Mouse (Mus musculus): Measurements from ENCODE around the gene Gm13288. TPM values are rescaled to one million over a fixed set of nuclear protein-coding genes. Genes with fewer than 3 reads are reported as not detected.
"Not testable (repeated sequence)": the region's sequence is repeated elsewhere in the genome, so short reads cannot be mapped to it uniquely, and the experiment has no call there.

The Gm13288 gene
- total RNA-seq (2021): not detected in 2 replicates
- long read RNA-seq: 0 reads

DNA sequence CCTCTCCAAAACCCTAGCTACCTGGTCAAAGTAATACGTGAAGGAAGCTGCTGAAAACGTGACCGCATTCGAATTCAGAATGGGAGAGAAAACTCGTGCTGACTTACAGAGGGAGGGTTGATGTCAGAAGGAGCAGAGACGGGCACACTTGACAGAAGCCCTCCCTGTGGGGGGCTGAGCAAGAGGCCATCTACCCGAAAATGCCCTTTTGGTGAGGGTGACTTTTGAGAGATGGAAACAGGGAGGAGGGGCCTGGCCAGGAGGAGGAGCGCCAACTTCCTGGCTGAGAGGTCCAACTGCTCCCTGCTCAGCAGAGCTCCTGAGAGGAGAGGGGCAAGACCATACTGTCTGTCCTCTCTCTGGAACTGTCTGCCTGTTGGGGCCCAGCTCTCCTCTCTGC, at the start of gene Gm13288:
Gene Gm13288 (plus strand): TSS at position 301 of the 400 bp plus-strand sequence.
- not testable (repeated sequence) for DNase-seq

DNA sequence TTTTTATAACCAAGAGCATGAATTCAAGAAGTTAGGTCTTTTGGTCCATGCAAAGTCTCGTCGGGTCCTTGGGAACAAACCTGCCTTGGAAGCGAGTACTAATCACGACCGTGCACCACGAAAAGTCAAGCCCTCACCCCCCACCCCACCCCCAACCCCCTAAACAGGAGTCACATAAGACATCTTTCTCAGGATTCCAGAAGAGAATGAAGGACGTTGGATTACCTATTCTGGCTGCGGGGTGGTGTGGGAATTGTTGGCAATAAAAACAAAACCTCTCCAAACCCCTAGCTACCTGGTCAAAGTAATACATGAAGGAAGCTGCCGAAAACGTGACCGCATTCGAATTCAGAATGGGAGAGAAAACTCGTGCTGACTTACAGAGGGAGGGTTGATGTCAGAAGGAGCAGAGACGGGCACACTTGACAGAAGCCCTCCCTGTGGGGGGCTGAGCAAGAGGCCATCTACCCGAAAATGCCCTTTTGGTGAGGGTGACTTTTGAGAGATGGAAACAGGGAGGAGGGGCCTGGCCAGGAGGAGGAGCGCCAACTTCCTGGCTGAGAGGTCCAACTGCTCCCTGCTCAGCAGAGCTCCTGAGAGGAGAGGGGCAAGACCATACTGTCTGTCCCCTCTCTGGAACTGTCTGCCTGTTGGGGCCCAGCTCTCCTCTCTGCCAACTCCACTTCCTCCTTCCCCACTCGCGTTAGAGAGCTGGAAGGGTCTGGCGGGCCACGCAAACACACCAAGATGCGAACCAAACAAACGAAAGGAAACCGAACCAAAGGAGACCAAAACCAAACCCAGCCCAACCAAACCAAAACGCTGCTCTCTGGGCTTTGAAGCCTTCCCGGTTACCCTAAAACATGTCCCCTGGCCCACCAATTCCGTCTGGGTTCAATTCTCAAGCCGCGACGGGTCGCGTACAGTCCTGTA, 48.5 kb upstream of the Gm13288 start:
- not testable (repeated sequence) for DNase-seq

DNA sequence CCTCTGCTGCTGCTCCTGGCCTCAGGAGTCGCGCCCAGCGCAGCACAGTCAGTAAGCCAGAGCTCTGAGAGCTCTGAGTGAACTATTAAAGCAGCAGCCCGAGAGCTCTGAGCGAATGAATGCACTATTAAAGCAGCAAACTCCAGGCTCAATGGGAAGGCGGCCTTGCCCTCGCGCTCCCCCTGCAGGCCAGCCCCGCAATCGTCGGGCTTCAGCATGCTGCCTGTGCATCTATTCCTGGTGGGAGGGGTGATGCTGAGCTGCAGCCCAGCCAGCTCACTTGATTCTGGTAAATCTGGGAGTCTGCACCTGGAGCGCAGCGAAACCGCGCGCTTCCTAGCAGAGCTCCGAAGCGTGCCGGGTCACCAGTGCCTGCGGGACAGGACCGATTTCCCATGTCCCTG, 47.7 kb upstream of the Gm13288 start:
- DNase-seq: peak; percentile 77

DNA sequence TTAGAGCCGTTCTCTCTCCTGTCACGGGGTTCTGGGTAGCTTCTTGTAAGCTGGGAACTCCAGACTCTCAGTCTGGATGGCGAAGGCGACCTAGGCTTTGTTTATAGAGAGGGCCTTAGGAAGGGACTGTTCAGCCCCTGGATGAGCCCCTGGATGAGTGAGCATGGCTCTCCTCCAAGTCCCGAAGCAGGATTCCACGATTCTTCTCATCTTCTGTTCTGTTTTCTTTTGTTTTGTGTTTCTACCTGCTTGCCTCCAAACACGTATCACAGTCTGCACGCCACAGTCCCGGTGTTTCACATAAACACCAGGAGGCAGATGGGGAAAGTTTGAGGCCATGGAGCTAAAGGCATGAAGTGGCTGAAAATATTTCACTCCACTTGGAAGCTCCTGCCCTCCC, 46.6 kb upstream of the Gm13288 start:
- DNase-seq: not testable (repeated sequence)

DNA sequence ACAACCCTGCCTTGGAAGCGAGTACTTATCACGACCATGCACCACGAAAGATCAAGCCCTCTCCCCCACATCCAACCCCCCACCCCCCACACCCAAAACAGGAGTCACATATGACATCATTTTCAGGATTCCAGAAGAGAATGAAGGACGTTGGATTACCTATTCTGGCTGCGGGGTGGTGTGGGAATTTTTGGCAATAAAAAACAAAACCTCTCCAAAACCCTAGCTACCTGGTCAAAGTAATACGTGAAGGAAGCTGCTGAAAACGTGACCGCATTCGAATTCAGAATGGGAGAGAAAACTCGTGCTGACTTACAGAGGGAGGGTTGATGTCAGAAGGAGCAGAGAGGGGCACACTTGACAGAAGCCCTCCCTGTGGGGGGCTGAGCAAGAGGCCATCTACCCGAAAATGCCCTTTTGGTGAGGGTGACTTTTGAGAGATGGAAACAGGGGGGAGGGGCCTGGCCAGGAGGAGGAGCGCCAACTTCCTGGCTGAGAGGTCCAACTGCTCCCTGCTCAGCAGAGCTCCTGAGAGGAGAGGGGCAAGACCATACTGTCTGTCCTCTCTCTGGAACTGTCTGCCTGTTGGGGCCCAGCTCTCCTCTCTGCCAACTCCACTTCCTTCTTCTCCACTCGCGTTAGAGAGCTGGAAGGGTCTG, 45.6 kb upstream of the Gm13288 start, which contains the start of gene Gm13283:
Gene Gm13283 (plus strand): TSS at position 510 of the 659 bp plus-strand sequence.
- not testable (repeated sequence) for DNase-seq

DNA sequence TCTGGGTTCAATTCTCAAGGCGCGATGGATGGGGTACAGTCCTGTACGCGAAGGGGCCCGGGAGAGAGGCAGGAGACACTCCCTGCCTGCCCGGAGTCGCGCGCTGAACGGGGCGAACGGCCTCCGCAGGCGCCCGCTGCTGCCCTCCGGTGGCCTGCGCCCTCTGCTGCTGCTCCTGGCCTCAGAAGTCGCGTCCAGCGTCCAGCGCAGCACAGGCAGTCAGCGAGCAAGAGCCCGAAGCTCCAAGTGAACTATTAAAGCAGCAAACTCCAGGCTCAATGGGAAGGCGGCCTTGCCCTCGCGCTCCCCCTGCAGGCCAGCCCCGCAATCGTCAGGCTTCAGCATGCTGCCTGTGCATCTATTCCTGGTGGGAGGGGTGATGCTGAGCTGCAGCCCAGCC, 44.9 kb upstream of the Gm13288 start:
- DNase-seq: peak; percentile 75

DNA sequence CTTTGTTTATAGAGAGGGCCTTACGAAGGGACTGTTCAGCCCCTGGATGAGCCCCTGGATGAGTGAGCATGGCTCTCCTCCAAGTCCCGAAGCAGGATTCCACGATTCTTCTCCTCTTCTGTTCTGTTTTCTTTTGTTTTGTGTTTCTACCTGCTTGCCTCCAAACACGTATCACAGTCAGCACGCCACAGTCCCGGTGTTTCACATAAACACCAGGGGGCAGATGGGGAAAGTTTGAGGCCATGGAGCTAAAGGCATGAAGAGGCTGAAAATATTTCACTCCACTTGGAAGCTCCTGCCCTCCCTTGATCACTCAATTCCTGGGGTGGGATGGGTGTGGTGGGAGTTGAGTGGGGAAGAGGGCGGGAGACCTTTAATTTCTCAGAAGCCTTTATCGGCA, 43.6 kb upstream of the Gm13288 start:
- peak; percentile 31 for DNase-seq

DNA sequence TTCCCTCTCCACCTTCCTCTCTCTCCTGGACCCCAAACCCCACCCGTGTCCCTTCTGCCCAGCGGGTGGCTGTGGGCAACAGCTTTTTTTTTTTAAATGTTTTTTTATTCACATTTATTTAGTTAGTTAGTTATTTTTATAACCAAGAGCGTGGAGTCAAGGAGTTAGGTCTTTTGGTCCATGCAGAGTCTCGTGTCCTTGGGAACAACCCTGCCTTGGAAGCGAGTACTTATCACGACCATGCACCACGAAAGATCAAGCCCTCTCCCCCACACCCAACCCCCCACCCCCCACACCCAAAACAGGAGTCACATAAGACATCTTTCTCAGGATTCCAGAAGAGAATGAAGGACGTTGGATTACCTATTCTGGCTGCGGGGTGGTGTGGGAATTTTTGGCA, 43.0 kb upstream of the Gm13288 start:
- not testable (repeated sequence) for DNase-seq

DNA sequence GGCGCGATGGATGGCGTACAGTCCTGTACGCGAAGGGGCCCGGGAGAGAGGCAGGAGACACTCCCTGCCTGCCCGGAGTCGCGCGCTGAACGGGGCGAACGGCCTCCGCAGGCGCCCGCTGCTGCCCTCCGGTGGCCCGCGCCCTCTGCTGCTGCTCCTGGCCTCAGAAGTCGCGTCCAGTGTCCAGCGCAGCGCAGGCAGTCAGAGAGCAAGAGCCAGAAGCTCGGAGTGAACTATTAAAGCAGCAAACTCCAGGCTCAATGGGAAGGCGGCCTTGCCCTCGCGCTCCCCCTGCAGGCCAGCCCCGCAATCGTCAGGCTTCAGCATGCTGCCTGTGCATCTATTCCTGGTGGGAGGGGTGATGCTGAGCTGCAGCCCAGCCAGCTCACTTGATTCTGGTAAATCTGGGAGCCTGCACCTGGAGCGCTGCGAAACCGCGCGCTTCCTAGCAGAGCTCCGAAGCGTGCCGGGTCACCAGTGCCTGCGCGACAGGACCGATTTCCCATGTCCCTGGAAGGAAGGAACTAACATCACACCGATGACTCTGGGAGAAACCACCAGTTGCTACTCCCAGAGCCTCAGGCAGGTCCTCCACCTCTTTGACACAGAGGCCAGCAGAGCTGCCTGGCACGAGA, 41.8 kb upstream of the Gm13288 start:
- DNase-seq: peak; percentile 50

DNA sequence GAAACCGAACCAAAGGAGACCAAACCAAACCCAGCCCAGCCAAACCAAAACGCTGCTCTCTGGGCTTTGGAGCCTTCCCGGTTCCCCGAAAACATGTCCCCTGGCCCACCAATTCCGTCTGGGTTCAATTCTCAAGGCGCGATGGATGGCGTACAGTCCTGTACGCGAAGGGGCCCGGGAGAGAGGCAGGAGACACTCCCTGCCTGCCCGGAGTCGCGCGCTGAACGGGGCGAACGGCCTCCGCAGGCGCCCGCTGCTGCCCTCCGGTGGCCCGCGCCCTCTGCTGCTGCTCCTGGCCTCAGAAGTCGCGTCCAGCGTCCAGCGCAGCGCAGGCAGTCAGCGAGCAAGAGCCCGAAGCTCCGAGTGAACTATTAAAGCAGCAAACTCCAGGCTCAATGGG, 31.8 kb upstream of the Gm13288 start, which contains the start of gene Gm13290:
Gene Gm13290 (plus strand): TSS at position 301 of the 400 bp plus-strand sequence.
- not testable (repeated sequence) for DNase-seq

DNA sequence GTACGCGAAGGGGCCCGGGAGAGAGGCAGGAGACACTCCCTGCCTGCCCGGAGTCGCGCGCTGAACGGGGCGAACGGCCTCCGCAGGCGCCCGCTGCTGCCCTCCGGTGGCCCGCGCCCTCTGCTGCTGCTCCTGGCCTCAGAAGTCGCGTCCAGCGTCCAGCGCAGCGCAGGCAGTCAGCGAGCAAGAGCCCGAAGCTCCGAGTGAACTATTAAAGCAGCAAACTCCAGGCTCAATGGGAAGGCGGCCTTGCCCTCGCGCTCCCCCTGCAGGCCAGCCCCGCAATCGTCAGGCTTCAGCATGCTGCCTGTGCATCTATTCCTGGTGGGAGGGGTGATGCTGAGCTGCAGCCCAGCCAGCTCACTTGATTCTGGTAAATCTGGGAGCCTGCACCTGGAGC, 28.7 kb upstream of the Gm13288 start, which contains the start of gene Gm13289:
Gene Gm13289 (plus strand): TSS at position 301 of the 400 bp plus-strand sequence.
- not testable (repeated sequence) for DNase-seq

DNA sequence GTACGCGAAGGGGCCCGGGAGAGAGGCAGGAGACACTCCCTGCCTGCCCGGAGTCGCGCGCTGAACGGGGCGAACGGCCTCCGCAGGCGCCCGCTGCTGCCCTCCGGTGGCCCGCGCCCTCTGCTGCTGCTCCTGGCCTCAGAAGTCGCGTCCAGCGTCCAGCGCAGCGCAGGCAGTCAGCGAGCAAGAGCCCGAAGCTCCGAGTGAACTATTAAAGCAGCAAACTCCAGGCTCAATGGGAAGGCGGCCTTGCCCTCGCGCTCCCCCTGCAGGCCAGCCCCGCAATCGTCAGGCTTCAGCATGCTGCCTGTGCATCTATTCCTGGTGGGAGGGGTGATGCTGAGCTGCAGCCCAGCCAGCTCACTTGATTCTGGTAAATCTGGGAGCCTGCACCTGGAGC, 25.8 kb upstream of the Gm13288 start, which contains the start of gene Gm13272:
Gene Gm13272 (plus strand): TSS at position 301 of the 400 bp plus-strand sequence.
- not testable (repeated sequence) for DNase-seq

DNA sequence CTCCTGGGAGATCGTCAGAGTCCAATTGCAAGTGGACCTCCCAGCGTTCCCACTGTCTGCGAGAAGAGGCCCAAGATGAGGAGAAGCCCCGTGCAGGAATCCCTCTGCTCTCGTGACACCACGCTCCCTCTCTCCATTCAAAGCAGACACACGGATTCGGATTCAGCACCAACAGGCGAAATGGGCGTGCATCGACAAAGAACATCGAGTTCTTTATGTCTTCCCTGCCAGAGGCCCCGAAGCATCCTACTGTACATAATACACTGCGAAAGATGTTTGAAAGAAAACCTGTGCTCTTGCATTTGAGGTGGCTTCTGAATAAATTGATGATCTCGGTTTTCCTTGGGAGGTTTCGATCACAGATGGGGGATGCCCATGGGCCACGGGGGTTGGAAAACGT, 25.0 kb upstream of the Gm13288 start:
- DNase-seq: not testable (repeated sequence)

DNA sequence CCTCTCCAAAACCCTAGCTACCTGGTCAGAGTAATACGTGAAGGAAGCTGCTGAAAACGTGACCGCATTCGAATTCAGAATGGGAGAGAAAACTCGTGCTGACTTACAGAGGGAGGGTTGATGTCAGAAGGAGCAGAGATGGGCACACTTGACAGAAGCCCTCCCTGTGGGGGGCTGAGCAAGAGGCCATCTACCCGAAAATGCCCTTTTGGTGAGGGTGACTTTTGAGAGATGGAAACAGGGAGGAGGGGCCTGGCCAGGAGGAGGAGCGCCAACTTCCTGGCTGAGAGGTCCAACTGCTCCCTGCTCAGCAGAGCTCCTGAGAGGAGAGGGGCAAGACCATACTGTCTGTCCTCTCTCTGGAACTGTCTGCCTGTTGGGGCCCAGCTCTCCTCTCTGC, 23.5 kb upstream of the Gm13288 start, which contains the start of gene Ifnz:
Gene Ifnz (plus strand): TSS at position 301 of the 400 bp plus-strand sequence.
- not testable (repeated sequence) for DNase-seq

DNA sequence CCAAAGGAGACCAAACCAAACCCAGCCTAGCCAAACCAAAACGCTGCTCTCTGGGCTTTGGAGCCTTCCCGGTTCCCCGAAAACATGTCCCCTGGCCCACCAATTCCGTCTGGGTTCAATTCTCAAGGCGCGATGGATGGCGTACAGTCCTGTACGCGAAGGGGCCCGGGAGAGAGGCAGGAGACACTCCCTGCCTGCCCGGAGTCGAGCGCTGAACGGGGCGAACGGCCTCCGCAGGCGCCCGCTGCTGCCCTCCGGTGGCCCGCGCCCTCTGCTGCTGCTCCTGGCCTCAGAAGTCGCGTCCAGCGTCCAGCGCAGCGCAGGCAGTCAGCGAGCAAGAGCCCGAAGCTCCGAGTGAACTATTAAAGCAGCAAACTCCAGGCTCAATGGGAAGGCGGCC, 23.0 kb upstream of the Gm13288 start:
- DNase-seq: peak; percentile 22

DNA sequence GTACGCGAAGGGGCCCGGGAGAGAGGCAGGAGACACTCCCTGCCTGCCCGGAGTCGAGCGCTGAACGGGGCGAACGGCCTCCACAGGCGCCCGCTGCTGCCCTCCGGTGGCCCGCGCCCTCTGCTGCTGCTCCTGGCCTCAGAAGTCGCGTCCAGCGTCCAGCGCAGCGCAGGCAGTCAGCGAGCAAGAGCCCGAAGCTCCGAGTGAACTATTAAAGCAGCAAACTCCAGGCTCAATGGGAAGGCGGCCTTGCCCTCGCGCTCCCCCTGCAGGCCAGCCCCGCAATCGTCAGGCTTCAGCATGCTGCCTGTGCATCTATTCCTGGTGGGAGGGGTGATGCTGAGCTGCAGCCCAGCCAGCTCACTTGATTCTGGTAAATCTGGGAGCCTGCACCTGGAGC, 19.9 kb upstream of the Gm13288 start, which contains the start of gene Gm13276:
Gene Gm13276 (plus strand): TSS at position 301 of the 400 bp plus-strand sequence.
- not testable (repeated sequence) for DNase-seq

DNA sequence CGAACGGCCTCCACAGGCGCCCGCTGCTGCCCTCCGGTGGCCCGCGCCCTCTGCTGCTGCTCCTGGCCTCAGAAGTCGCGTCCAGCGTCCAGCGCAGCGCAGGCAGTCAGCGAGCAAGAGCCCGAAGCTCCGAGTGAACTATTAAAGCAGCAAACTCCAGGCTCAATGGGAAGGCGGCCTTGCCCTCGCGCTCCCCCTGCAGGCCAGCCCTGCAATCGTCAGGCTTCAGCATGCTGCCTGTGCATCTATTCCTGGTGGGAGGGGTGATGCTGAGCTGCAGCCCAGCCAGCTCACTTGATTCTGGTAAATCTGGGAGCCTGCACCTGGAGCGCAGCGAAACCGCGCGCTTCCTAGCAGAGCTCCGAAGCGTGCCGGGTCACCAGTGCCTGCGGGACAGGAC, 16.9 kb upstream of the Gm13288 start, which contains the start of gene Gm13277:
Gene Gm13277 (plus strand): TSS at position 231 of the 400 bp plus-strand sequence.
- peak; percentile 60 for DNase-seq

DNA sequence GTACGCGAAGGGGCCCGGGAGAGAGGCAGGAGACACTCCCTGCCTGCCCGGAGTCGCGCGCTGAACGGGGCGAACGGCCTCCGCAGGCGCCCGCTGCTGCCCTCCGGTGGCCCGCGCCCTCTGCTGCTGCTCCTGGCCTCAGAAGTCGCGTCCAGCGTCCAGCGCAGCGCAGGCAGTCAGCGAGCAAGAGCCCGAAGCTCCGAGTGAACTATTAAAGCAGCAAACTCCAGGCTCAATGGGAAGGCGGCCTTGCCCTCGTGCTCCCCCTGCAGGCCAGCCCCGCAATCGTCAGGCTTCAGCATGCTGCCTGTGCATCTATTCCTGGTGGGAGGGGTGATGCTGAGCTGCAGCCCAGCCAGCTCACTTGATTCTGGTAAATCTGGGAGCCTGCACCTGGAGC, 14.1 kb upstream of the Gm13288 start, which contains the start of gene Gm13278:
Gene Gm13278 (plus strand): TSS at position 301 of the 400 bp plus-strand sequence.
- not testable (repeated sequence) for DNase-seq

DNA sequence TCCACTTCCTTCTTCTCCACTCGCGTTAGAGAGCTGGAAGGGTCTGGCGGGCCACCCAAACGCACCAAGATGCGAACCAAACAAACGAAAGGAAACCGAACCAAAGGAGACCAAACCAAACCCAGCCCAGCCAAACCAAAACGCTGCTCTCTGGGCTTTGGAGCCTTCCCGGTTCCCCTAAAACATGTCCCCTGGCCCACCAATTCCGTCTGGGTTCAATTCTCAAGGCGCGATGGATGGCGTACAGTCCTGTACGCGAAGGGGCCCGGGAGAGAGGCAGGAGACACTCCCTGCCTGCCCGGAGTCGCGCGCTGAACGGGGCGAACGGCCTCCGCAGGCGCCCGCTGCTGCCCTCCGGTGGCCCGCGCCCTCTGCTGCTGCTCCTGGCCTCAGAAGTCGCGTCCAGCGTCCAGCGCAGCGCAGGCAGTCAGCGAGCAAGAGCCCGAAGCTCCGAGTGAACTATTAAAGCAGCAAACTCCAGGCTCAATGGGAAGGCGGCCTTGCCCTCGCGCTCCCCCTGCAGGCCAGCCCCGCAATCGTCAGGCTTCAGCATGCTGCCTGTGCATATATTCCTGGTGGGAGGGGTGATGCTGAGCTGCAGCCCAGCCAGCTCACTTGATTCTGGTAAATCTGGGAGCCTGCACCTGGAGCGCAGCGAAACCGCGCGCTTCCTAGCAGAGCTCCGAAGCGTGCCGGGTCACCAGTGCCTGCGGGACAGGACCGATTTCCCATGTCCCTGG, 11.2 kb upstream of the Gm13288 start, which contains the start of gene Gm13275:
Gene Gm13275 (plus strand): TSS at position 552 of the 740 bp plus-strand sequence.
- peak; percentile 17 for DNase-seq

DNA sequence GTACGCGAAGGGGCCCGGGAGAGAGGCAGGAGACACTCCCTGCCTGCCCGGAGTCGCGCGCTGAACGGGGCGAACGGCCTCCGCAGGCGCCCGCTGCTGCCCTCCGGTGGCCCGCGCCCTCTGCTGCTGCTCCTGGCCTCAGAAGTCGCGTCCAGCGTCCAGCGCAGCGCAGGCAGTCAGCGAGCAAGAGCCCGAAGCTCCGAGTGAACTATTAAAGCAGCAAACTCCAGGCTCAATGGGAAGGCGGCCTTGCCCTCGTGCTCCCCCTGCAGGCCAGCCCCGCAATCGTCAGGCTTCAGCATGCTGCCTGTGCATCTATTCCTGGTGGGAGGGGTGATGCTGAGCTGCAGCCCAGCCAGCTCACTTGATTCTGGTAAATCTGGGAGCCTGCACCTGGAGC, 8.2 kb upstream of the Gm13288 start, which contains the start of gene Gm13279:
Gene Gm13279 (plus strand): TSS at position 301 of the 400 bp plus-strand sequence.
- DNase-seq: not testable (repeated sequence)

DNA sequence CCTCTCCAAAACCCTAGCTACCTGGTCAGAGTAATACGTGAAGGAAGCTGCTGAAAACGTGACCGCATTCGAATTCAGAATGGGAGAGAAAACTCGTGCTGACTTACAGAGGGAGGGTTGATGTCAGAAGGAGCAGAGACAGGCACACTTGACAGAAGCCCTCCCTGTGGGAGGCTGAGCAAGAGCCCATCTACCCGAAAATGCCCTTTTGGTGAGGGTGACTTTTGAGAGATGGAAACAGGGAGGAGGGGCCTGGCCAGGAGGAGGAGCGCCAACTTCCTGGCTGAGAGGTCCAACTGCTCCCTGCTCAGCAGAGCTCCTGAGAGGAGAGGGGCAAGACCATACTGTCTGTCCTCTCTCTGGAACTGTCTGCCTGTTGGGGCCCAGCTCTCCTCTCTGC, 6.0 kb upstream of the Gm13288 start, which contains the start of gene Gm13285:
Gene Gm13285 (plus strand): TSS at position 301 of the 400 bp plus-strand sequence.
- DNase-seq: not testable (repeated sequence)
